Mouse (Mus musculus) kidney, embryonic 14.5 days (tissue): ENCODE measurements at regions not wholly inside any gene's neighbourhood (a gene's known extent, or its start where the extent isn't known, plus 50 kb on each side); places are given as distances from the start of the nearest gene placed in this dataset.
"Not testable (repeated sequence)": the region's sequence is repeated elsewhere in the genome, so short reads cannot be mapped to it uniquely, and the experiment has no call there.

ENCODE experiments used
- ATAC-seq: fragments of 200-750 bp; cut with Nextera tagmentation; 2 replicates; pipeline ENCODE4 v1.8.0; 2017; ENCODE audit warnings: moderate number of reproducible peaks, mild to moderate bottlenecking, moderate TSS enrichment, moderate library complexity; ENCODE audit not compliant: low FRiP score, low TSS enrichment
- H3K27ac ChIP-seq: fragments of 300-500 bp; sonication (generic); 2 replicates; pipeline ENCODE4 v1.5.1; 2014; ENCODE audit warnings: low read depth, mild to moderate bottlenecking, low read length, moderate library complexity, mixed read lengths
- H3K27me3 ChIP-seq: fragments of 300-500 bp; sonication (generic); 2 replicates; pipeline ENCODE4 v1.6.1; 2014; ENCODE audit warnings: mild to moderate bottlenecking, low read length; ENCODE audit not compliant: control insufficient read depth, insufficient read depth
- H3K36me3 ChIP-seq: fragments of 300-500 bp; sonication (generic); 2 replicates; pipeline ENCODE4 v1.6.1; 2014; ENCODE audit warnings: low read length, mixed read lengths; ENCODE audit not compliant: control insufficient read depth, insufficient read depth
- H3K4me1 ChIP-seq: fragments of 300-500 bp; sonication (generic); 2 replicates; pipeline ENCODE4 v1.6.1; 2014; ENCODE audit warnings: low read length, mixed read lengths; ENCODE audit not compliant: control insufficient read depth, insufficient read depth
- H3K4me2 ChIP-seq: fragments of 300-500 bp; sonication (generic); replicated peaks from 2 replicates; pipeline ENCODE4 v1.6.1; 2014; ENCODE audit warnings: low read depth, mild to moderate bottlenecking, low read length
- H3K4me3 ChIP-seq: fragments of 300-500 bp; sonication (generic); 2 replicates; pipeline ENCODE4 v1.5.1; 2014; ENCODE audit warnings: mild to moderate bottlenecking, low read length
- H3K9ac ChIP-seq: fragments of 300-500 bp; sonication (generic); 2 replicates; pipeline ENCODE4 v1.6.1; 2014; ENCODE audit warnings: low read depth, mild to moderate bottlenecking, low read length, moderate library complexity
- H3K9me3 ChIP-seq: fragments of 300-500 bp; sonication (generic); 2 replicates; pipeline ENCODE4 v1.6.1; 2016; ENCODE audit warnings: low read length; ENCODE audit not compliant: control insufficient read depth
- WGBS: fragments of 180-500 bp; shearing (Covaris S2); extraction: QIAGEN DNeasy Blood & Tissue Kit; methylation state at CpG from one replicate; pipeline ENCODE4 v1.1.7; 2014; 5-methylcytosine and 5-hydroxymethylcytosine counted together

- Histone ChIP-seq H3K4me2 (no peak overlapping the region), H3K9ac (no peak overlapping the region), H3K36me3 (no peaks in the 10 kb centered on the region), H3K27me3 (no peaks in the 10 kb centered on the region), H3K4me3 (no peak overlapping the region), H3K27ac (no peak overlapping the region), H3K4me1 (no peaks in the 10 kb centered on the region), H3K9me3 (no peaks in the 10 kb centered on the region)
- WGBS: 96% methylated on average over 2 of the region's 2 CpGs
- no peak for ATAC-seq
Measured at GRCm38 (mm10) chr3:21673466-21673865, 403.0 kb upstream of the Tbl1xr1 start.

DNA sequence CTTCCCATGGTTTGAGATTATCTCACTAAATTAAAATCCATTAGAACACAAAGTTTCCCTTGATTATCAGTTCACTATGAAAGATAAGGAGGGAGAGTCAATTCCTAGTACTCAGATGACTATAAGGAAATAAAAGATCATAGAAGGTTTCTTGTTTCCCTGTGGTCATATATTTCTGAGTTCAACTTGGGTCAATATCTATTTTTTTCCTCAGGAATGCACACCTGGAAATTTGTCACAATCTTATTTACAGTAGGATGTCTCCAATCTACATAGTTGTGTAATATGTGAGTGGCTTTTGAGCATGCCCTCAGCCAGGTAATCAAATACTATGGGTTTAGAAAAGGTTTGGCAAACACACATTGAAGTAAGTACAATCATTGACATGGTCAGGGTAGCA is 398.2 kb upstream of the Tbl1xr1 start:
- Histone ChIP-seq H3K9ac (no peak overlapping the region), H3K9me3 (no peaks in the 10 kb centered on the region)
- ATAC-seq: no peak

DNA sequence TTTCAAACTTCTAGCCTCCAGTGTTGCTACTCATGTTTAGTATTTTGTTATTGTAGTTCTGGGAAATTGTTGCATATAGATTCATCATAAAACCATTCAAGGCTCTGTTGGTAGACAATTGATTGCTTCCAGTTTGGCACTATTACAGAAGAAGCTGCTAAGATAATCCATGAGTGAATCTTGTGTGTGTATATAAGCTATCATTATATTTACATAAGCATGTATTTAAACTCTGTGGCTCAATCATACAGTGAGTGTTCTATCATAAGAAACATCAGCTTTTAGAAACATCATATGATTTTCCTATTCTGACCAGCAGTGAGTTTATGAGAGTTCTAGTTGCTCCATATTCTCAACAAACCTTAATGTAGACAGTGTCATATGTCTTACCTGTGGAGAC is 397.7 kb upstream of the Tbl1xr1 start:
- H3K9ac ChIP-seq: no peak overlapping the region
- H3K4me2 ChIP-seq: no peak overlapping the region
- no peaks in the 10 kb centered on the region for H3K9me3 ChIP-seq
- no peaks in the 10 kb centered on the region for H3K27me3 ChIP-seq
- no peak for ATAC-seq
- H3K36me3 ChIP-seq: no peaks in the 10 kb centered on the region
- H3K27ac ChIP-seq: no peak overlapping the region
- H3K4me1 ChIP-seq: no peaks in the 10 kb centered on the region
- H3K4me3 ChIP-seq: no peak overlapping the region

More for the DNA sequence above, 398.2 kb upstream of the Tbl1xr1 start:
- Histone ChIP-seq H3K4me2 (no peak overlapping the region), H3K27me3 (no peaks in the 10 kb centered on the region), H3K4me3 (no peak overlapping the region), H3K4me1 (no peaks in the 10 kb centered on the region), H3K27ac (no peak overlapping the region), H3K36me3 (no peaks in the 10 kb centered on the region)

- H3K27ac ChIP-seq, H3K4me2 ChIP-seq, ATAC-seq, H3K36me3 ChIP-seq, H3K27me3 ChIP-seq, H3K4me1 ChIP-seq, H3K4me3 ChIP-seq, H3K9ac ChIP-seq, H3K9me3 ChIP-seq: not testable (repeated sequence)
- WGBS: 70% methylated on average over 1 of the region's 1 CpGs
Measured at GRCm38 (mm10) chr3:21697980-21698672, 378.3 kb upstream of the Tbl1xr1 start.

GRCm38 (mm10) chr3:21699526-21699925 is 376.9 kb upstream of the Tbl1xr1 start:
- no peak overlapping the region for H3K27ac ChIP-seq
- H3K4me1 ChIP-seq: no peaks in the 10 kb centered on the region
- H3K4me2 ChIP-seq: no peak overlapping the region
- no peak for ATAC-seq
- 93% methylated on average over 1 of the region's 1 CpGs for WGBS
- no peaks in the 10 kb centered on the region for H3K9me3 ChIP-seq
- H3K36me3 ChIP-seq: no peaks in the 10 kb centered on the region
- H3K27me3 ChIP-seq: no peaks in the 10 kb centered on the region
- H3K9ac ChIP-seq: no peak overlapping the region
- no peak overlapping the region for H3K4me3 ChIP-seq

- Histone ChIP-seq H3K27ac (no peak overlapping the region), H3K27me3 (no peaks in the 10 kb centered on the region), H3K36me3 (no peaks in the 10 kb centered on the region), H3K9me3 (no peaks in the 10 kb centered on the region), H3K4me3 (no peak overlapping the region), H3K9ac (no peak overlapping the region), H3K4me1 (no peaks in the 10 kb centered on the region), H3K4me2 (no peak overlapping the region)
- ATAC-seq: no peak
- 78% methylated on average over 1 of the region's 1 CpGs for WGBS
Measured at GRCm38 (mm10) chr3:21700326-21700725, 376.1 kb upstream of the Tbl1xr1 start.

- Histone ChIP-seq H3K4me2 (no peak overlapping the region), H3K9me3 (no peaks in the 10 kb centered on the region), H3K27me3 (no peaks in the 10 kb centered on the region), H3K4me3 (no peak overlapping the region), H3K27ac (no peak overlapping the region), H3K36me3 (no peaks in the 10 kb centered on the region), H3K4me1 (no peaks in the 10 kb centered on the region), H3K9ac (no peak overlapping the region)
- 78% methylated on average over 4 of the region's 4 CpGs for WGBS
- no peak for ATAC-seq
Measured at GRCm38 (mm10) chr3:21726747-21727505, 349.5 kb upstream of the Tbl1xr1 start.

GRCm38 (mm10) chr3:21728019-21728418 is 348.4 kb upstream of the Tbl1xr1 start:
- Histone ChIP-seq H3K9ac (no peak overlapping the region), H3K27ac (no peak overlapping the region), H3K4me3 (no peak overlapping the region), H3K4me1 (no peaks in the 10 kb centered on the region), H3K9me3 (no peaks in the 10 kb centered on the region), H3K27me3 (no peaks in the 10 kb centered on the region), H3K36me3 (no peaks in the 10 kb centered on the region), H3K4me2 (no peak overlapping the region)
- ATAC-seq: no peak
- WGBS: 79% methylated on average over 4 of the region's 4 CpGs

DNA sequence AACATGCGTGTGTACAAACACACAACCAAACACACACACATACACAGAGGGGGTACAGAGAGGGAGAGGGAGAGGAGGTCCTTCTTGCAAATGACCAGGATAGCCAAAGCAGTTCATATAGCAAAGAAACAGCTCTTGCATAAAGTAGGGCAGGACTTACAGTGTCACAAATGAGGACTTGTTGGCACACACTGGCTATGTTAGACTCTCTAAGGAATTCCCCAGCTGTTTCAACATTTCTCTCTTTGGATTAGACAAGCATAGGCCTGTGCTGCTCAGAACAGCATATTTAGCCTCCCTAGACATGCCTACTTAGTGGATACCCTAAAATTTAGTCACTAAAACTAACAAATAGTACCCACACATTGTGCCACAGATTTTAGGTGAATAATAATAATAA is 347.1 kb upstream of the Tbl1xr1 start:
- no peak overlapping the region for H3K27ac ChIP-seq
- no peak for ATAC-seq
- no peak overlapping the region for H3K4me3 ChIP-seq
- H3K4me2 ChIP-seq: no peak overlapping the region
- no peaks in the 10 kb centered on the region for H3K9me3 ChIP-seq
- H3K9ac ChIP-seq: no peak overlapping the region
- H3K4me1 ChIP-seq: no peaks in the 10 kb centered on the region
- H3K36me3 ChIP-seq: no peaks in the 10 kb centered on the region
- H3K27me3 ChIP-seq: no peaks in the 10 kb centered on the region
- WGBS: 82% methylated on average over 1 of the region's 1 CpGs
